Mouse (Mus musculus) urinary bladder, postnatal 25 days (tissue): ENCODE data around the gene Itgb2.
A peak's percentile ranks its signal among the peaks of the same experiment; 100 is the strongest.

Experiments
- DNase-seq: peaks from one replicate; pipeline ENCODE4 v3.0.0; 2022; ENCODE audit warnings: low spot score

Gene Itgb2

GRCm38 (mm10) chr10:77516379-77516951 lies 13.6 kb upstream of the Itgb2 start:
- DNase-seq, result no peak

DNA sequence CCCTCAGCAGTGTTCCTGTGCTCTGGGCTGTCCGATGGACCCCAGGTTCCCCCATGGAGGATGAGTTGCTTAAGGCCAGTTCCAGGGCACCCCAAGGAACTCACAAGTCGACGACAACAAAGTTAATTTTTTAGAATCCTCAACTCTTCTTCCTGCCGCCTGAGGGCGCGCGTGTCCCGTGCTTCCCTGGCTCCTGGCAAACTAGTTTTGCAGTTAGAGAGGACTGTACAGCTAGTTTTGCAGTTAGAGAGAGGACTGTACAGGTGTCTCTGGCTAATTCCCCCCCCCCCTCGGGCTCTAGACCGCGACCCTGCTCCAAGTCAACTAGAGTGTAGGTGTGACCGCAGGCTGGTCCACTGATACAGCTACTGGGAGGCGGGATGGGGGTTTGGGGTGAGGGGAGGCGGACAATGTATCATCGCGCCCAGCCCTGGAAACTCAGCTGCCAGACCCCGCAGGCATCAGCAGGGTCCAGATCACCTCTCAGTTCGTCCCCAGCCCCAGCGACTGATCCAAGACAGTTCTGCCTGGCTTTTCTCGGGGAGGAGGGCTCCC lies 12.9 kb upstream of the Itgb2 start:
- DNase-seq, result peak; percentile 68

- no peak for DNase-seq
These were observed 12.3 kb upstream of the Itgb2 start for GRCm38 (mm10) chr10:77517801-77518200.

DNA sequence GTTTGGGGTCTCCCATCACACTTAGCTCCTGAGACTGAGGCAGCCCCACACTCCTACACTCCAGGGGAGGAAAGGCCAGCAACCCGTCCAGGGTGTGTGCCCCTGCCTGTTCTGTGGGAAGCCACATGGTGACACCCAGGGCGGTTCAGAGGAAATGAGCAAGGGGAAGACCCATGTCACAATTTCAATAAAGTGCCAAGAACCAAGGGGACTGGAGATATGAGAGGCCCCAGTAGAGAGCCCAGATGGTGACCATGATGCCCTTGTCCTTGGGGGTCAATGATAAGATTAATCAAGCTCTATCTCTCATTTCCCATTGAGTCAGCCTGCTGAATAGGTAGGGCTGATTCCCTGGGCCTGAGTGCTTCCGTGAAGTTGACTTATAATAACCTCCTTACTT lies 10.9 kb upstream of the Itgb2 start:
- DNase-seq, result no peak

GRCm38 (mm10) chr10:77520497-77520896 lies 9.6 kb upstream of the Itgb2 start:
- no peak for DNase-seq

DNA sequence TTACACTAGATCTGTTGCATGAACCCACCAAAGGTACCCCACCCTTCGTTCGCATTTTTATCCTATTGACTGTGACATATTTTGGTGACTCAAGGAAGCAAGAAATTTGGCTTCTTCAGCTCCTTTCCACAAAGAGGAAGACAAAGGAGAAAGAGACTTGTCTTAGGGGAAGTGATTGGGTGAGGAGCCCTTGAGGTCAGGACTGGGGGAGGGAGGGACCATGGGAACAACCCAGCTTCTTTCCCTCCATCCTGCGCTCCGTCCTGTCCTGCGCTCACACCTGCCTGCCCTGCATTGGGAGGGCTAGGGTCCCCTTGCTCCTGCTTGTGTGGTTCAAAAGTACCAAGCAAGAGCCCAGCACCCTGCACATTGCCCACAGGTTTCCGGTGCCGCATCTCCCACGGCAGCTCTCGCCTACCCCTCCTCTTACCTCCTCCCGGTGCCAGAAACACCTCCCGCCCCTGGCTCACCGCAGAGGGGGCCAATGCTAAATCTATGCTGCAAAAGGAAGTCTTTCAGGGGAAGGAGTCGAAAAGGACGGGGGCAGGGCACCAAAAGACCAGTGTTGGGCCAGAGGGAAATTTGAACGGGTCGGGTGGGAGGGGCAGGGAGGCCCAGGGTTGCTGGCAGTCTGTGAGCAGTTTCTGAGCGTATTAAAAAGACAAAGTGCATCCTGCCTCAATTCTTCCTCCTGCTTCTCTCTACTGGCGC lies 7.9 kb upstream of the Itgb2 start:
- no peak for DNase-seq

DNA sequence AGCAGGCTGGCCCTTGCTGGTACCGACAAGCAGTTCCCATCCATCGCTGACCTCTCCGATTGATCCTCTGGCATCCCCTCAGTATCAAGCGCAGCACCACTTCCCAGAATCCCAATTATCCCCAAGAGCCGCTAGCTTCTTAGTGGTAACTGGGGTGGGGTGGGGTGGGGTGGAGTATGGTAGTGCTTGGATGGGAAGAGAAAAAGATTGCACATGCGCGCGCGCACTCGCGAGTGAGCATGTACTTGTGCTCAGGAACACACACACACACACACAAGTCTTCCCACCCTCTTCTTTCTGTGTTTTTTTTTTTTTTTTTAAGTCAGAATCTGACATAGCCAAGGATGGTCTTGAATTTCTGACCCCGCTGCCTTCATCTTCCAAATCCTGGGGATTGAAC lies 7.3 kb upstream of the Itgb2 start:
- no peak for DNase-seq

DNA sequence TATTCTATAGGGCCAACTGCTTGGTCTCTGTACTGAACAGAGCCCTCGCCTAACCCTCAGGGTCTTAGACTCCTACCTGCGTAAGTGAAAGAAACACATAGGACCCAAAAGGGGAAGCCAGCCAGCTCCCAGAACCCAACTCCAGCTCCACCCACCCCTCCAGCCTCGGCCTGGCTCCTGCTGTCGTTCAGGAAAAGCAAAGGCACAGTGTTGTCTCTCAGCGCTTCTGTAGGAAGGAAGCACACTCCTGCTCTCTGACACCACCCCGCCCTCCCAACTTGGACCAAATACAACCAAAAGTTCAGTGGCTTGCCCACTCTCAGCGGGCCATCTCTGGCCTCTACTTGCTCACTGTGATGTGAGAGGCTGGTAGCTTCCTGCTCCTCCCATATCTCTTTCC lies 6.7 kb upstream of the Itgb2 start:
- DNase-seq, result no peak

DNA sequence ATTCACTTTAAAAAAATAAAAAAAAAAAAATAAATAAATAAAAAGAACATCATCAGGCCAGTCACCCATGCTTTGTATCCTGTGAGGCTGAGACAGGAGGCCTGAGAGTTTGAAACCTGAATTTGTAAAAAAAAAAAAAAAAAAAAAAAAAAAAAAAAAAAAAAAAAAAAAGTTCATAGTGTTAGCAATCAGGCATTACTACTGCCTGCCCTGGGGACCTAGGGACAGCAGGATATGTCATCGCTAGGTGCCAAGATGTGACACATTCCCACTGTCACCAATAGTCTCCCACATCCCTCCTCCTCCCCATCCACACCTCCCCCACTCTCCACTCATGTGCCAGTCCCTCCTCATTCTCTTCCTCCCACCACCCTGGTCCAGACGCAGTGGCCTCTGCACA lies 3.6 kb upstream of the Itgb2 start:
- no peak for DNase-seq

DNA sequence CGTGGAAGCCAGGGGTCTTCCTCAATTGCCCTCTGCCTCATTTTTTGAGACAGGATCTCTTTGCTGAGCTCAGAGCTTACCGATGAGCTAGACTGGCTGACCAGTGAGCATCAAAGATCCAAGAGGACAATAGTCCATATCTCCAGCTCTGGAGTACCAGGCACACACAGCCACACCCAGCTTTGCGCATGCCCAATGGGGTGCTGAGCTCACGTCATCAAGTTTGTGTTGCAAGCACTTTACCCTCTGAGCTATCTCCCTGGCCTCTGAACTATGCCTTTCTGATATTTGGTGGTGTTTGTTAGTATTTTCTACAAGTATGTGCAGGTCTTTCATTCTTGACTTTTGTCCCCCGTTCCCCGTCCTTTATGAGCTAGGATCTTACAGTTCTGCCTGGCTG lies 1.4 kb upstream of the Itgb2 start:
- peak; percentile 41 for DNase-seq

GRCm38 (mm10) chr10:77531026-77532019 lies 1.3 kb downstream of the Itgb2 start:
- DNase-seq, result no peak

DNA sequence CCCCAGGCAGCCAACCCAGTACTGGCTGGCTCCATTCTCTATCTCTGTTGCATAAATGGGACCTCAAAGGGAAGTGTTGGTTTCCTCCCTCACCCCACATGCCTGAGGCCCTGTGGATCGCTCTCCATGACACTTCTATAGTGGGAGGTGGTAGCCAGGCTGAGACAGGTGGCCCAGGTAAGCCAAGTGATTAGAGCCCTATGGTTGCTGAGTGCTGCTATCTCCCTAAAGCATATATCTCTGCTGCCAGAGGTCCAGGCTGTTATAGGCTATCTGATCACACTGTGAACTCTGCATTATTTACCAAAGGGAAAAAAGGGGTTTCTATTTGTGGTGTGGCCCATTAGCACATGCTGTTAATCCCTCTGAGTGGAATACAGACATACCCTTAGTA lies 2.0 kb downstream of the Itgb2 start:
- no peak for DNase-seq

GRCm38 (mm10) chr10:77536727-77537126 lies 6.7 kb downstream of the Itgb2 start:
- no peak for DNase-seq

GRCm38 (mm10) chr10:77537215-77538209 lies 7.5 kb downstream of the Itgb2 start:
- no peak for DNase-seq

GRCm38 (mm10) chr10:77539320-77539945 lies 9.4 kb downstream of the Itgb2 start:
- no peak for DNase-seq

DNA sequence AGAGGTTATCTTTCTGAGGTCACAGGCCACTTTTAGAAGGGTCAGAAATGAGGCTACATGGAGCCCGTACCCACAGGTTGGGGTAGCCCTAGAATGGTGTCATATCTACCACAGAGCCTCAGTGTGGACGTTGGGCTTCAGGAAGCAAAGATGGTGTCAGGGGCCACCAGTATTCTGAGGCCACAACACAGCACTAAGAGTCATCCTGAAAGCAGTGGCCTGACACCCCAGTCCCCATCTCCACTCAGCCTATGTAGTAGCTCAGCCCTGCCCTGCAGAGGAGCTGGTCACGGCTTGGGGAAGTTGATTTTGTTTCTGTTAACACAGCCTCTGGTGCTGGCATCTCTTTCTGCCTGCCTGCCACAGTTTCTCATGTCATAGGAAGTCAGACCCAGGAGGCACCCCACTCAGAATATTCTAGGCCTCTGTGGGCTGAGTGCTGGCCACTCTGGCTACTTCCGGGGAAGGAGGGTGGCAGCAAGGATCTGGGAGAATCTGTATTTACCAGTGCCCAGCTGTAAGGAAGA lies 10.6 kb downstream of the Itgb2 start:
- no peak for DNase-seq

DNA sequence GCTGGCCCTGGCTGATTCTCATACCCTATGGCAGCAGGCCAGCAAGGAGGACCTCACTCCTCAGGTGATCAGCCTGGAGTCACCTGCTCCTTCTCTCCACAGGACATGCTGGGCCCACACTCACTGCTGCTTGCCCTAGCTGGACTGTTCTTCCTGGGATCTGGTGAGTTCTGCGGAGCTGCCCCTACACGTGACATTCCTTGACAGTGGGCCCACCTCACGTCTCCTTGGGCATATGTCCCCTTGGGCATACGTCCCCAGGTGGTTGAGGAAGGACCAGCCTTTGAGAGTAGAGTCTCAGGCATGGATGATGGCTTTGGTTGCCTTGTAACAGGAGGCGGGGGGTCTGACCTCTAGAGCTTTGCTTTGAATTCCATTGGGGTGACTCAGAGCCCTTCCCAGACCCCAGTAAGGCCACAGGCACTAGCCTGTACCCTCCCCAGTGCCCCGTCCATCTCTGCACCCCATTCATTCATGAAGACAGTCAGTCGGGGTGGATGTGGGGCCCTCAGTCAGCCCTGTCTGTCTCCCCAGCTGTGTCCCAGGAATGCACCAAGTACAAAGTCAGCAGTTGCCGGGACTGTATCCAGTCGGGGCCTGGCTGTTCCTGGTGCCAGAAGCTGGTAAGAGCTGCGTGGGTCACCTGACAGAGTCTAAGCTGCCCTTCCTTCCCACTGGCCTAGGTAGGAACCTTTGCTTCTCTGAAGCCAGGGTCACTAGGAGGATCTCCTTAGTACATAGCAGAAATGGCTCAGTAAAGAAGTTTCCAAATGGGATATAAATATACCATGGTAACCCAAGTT lies 12.0 kb downstream of the Itgb2 start:
- no peak for DNase-seq

GRCm38 (mm10) chr10:77543226-77543625 lies 13.2 kb downstream of the Itgb2 start:
- no peak for DNase-seq

DNA sequence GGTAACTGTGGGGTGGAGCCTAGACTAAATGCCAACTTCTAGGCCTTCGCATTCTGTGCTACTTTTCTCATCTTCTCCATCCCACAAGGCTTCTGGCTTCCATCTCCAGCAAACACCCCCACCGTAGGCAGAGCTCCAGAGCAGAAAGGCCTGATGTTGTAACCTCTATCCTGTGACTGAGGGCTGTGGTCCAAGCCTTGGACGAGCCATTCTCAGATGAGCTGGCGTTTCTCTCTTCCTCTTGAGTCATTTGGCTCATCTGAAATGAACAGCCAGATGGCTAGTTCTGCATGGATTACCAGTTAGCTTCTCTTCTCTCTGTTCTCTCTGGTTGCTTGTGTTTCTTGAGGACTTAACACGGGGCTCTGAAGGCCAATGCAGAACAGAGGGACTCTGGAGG lies 14.9 kb downstream of the Itgb2 start:
- peak; percentile 64 for DNase-seq

DNA sequence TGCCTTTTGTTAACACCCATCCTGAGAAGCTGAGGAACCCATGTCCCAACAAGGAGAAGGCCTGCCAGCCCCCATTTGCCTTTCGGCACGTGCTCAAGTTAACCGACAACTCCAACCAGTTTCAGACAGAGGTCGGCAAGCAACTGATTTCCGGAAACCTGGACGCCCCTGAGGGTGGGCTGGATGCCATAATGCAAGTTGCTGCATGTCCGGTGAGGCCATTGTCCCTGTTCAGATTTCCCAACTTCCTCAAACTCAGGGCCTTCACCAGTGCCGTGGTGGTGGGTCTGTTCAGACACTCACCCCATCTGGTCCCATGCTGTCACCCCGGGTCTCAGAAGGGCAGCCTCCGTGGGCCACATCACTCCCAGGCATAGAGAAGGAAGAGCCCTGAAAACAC lies 18.5 kb downstream of the Itgb2 start:
- DNase-seq, result no peak
